Mouse (Mus musculus) spleen, adult 2 months (tissue): ENCODE measurements at regions not wholly inside any gene's neighbourhood (a gene's known extent, or its start where the extent isn't known, plus 50 kb on each side); places are given as distances from the start of the nearest gene placed in this dataset.

Source experiments
- CTCF ChIP-seq: fragments of 200-500 bp; IDR thresholded peaks from 2 replicates; pipeline ENCODE4 v1.5.1; 2011; ENCODE audit warnings: mild to moderate bottlenecking, inconsistent platforms; ENCODE audit not compliant: insufficient read depth, insufficient read length, insufficient replicate concordance; ENCODE audit errors: extremely low read depth
- POLR2A ChIP-seq: fragments of 200-500 bp; IDR thresholded peaks from 2 replicates; pipeline ENCODE4 v1.6.1; 2011; ENCODE audit warnings: low read depth, low read length, inconsistent platforms

DNA sequence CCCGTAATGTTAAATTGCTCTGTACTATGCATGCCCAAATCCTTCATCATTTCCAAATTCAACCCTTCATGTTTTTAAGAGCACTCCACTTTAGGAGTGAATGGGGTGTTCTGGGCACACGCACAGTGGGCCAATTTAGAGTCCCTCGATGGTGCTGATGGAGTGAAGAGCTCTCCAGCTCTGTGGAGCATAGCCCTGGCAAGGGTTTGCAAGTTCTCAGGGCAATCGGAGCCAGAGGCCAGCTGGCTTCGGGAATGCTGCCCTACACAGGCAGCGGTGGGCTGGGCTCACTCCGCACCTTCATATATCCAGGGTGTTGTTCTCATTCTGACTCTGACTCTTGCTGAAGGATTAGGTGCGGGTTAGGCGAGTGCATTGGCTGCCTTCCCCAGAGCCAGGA lies 549.5 kb downstream of the Vrk1 start:
- TF ChIP-seq CTCF, result no peak
- no peak for TF ChIP-seq POLR2A
